Mouse (Mus musculus) embryo, embryonic 9.5 days (tissue): Measurements from ENCODE around the gene Tmem45a2.
"Not testable (repeated sequence)": the region's sequence is repeated elsewhere in the genome, so short reads cannot be mapped to it uniquely, and the experiment has no call there.

Source experiments
- DNase-seq: peaks from one replicate; pipeline ENCODE4 v3.0.0-alpha.2; 2017; ENCODE audit errors: extremely low spot score

Tmem45a2 gene

DNA sequence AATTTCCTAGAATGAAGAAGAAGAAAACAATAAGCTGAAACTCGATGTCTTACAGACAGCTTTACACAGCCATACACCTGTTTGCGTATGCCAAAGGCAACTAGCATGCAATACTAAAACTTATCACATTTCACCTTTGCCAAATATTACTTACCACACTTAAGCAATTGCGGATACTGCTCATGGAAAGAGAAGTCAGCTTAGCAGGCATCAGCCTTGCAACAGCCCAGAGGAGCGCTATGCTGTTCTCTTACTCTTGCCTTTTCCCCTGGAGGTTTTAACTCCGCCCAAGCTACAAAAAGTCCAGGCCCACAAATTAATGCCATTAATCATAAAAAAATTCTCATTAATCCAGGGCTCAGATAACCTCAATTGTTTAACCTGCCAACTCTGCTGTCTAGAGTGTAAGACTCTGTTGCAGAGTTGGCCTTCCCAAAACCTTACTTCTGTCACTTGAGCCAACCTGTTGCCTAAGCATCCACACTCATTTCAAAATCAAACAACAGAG lies at the start of gene Tmem45a2:
Gene Tmem45a2 (minus strand): TSS at position 241 of the 508 bp plus-strand sequence.
- no peak for DNase-seq

DNA sequence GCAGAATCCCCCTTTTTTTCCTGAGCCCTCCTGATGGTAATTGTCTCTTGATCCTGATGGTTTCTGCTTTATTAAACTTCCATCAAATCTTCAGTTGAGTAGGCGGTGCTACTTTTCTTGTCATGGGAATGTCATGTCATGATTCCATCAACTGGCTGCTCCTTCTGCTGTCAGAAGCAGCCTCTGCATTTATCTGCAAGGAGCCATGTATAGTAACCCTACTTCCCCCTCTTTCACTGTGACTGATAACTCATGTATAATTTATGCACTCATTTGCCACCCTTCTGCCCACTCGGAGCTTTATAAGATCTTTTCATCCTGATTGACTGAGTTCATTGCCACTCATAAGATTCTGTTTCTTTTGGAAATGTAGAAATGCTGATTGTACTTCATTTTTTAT lies 46.4 kb upstream of the Tmem45a2 start:
- no peak for DNase-seq

DNA sequence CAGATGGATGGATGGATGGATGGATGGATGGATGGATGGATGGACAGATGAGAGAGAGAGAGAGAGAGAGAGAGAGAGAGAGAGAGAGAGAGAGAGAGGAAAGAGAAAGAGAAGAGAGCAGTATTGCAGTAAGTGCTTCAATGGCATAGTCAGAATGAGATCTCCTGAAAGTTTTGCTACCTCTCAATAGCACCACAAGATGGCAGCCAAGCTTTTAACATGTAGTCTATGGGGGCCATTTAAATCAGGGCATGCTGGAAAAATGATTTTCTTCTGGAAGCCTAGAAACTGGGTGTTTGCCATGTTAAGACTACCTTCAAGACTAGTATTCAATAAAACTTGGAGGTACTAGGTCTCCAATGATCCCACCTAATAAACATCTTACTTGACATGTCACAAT lies 44.9 kb upstream of the Tmem45a2 start:
- DNase-seq, result no peak

DNA sequence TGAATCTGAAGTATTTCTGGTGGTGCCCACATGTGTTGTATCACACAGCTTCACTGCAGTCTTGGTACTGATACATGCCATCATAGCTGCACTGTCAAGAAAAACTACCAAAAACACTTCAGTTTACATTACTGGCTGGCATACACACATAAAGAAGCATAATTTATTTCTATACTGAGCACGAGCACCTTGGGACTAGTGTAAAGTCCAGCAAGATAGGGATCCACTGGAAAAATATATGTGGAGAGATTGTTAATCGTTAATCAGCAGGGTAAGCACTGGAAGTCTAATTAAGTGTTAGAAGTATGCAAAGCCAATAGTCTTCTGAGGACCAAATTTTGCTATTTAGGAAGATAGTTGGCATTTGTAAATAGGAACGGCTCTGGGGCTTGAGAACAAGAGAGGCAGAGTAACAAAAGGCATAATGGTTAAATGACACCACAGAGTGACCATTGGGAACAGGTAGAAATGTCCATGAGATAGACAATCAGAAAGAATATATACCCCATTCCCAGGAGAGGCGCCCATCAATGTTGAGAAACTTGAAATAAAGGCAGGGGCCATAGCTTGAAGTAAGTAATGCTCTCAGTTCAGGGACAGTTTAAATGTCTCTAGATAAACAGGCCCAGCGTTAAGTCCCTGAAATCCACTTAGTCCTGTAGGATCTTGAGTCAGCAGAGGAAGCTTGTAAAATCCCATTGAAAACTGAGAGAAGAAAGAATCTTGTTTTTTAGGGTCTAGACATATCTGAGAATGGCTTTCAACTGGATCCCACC lies 35.2 kb upstream of the Tmem45a2 start:
- no peak for DNase-seq

DNA sequence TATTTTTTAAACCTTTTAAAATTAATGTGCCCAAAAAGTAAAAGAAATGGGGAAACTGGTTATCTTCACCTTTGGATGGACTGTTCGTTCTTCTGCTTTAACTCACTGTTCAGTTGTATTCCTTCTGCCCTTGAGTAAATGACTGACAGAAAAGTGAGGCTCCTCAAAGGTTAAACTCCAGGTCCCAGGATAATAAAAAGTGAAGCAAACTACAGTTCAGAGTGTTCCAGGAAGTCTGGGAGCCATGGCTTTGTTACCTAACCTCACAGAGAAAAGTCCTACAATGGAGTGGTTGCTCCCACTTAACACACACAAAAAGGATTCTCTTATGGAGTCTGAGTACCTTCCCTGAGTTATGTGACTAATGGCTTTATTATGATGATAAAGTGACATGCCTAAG lies 30.0 kb upstream of the Tmem45a2 start:
- no peak for DNase-seq

DNA sequence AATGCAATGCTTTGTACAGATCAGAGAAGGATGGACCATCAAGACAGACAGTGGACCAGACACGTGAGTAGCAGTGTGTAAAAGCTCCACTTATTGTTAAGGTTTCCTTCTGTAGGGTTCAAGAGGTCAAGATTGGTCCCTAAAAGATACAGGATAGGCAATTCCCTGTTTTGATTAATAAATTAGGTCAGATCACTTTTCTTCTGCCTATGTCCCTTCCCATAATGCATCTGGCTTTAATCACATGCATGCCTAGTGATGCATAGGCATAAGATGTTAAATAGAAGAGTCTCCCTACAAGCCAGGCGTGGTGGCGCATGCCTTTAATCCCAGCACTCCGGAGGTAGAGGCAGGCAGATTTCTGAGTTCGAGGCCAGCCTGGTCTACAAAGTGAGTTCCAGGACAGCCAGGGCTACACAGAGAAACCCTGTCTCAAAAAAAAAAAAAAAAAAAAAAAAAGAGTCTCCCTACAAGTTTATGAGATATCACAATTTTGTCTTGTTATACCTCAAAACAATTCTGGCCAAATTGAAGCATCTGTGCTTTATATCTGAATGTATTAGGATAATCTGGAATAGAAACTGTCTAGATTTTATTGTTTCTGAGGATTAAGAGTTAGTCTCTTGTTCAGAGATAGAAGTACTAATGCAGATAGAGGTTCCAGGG lies 28.5 kb upstream of the Tmem45a2 start:
- no peak for DNase-seq

DNA sequence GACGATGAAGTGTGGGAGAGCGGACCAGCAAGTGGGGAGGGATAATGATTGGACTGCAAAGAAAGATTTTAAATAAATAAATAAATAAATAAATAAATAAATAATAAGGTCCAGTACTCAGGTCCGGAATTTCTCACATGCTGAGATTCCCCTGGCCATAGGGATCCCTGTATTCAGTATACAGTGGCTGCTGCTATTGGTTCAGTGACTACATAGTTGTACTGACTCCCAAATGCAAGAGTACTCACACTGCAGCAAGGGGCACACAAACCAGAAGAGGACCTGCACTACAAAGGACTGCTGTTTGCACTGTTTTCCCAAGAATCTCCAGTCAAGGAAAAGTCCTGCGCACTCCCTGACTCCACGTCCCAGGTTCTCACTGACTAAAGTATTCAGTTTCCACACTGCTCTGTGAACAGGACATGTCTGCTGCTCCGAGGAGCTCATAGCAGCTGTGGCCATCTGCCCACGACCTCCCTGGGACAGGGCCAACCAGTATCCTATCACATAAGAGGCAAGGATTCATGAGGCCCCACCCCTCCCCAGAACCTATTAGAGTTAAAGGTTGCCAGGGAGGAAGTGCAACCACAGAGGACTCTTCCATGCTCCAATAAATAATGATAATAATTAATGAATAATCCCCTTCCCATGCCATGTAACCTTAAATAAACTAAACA lies 27.4 kb upstream of the Tmem45a2 start:
- no peak for DNase-seq

DNA sequence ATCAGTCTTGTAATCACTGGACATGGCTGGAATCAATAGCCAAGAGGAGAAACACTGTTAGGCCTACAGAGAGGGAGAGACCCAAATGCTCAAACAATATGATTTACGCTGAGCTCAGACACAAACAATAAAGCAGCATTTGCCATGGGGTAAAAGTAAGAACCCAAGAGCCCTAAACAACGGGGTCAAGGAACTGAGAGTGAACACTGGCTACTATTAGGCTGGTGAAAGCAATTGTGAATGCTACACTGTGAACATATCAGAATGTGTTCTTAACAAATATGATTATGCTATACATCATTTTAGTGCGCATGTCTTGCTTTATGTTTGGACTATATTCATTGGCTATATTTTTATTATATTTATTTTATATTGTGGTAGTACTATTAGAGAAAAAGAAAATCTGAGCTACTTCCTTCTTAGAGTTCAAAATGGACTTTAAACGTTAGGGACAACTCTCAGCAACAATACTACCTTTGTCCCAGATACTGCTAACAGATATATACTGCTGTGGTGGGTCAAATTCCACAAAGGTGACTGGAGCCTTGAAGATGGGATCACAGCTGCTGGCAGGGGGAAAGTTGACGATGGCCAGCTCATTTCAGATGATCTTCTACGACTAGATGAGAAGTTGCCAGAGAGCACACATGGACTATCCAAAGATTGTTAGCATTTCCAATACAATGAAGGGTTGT lies 21.9 kb upstream of the Tmem45a2 start:
- no peak for DNase-seq

DNA sequence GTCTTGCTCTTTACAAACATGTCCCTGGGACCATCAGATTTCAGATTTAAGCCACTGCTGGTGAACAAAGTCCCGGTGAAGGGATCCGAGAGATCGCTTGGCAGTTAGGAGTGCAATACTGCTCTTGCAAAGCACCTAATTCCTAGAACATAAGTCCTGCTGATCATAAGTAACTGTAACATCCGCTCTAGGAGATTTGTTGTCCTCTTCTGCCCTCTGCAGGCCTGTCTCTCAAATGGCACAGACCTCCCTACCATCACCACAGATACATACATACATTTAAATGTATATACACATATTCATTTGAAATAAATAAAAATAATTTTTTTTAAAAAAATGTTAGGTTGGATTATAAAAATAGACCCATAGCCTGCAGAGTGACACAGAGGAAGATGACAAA lies 21.3 kb upstream of the Tmem45a2 start:
- DNase-seq, result peak; percentile 38

DNA sequence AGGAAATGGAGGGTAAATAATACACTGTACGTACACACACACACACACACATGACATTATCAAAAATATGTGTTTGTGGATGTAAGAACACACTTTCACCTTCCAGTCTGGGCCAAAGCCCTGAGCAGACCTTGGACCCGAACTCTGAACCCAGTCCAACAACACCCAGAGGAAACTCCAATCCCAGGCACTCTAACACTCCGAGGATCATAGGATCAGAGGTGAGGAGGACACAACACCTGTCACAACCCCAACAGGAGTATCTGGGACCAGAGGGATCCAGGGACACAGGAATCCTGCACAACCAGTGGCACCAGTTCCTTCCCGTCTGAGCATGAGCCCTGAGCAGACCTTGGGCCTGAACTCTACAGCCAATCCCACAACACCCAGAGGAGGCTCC lies 8.4 kb upstream of the Tmem45a2 start:
- no peak for DNase-seq

DNA sequence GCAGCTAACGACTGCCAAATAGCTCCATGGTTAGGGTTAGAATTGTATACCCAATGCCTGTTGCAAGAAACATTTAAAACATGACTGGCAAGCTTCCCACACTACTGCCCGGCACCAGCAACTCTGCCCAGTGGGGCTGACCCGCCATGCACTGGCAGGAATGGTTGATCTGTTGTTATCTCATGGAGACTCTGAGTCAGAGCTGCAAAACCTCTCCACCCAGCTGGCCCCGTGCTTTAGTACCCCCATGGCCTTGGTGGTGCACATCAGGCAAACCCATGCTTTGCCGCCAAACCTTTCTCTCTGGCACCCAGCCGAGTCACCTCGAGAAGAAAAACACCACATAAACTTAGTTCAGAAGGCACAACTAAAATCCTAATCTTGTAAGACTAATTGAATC lies 4.8 kb upstream of the Tmem45a2 start:
- DNase-seq, result no peak

DNA sequence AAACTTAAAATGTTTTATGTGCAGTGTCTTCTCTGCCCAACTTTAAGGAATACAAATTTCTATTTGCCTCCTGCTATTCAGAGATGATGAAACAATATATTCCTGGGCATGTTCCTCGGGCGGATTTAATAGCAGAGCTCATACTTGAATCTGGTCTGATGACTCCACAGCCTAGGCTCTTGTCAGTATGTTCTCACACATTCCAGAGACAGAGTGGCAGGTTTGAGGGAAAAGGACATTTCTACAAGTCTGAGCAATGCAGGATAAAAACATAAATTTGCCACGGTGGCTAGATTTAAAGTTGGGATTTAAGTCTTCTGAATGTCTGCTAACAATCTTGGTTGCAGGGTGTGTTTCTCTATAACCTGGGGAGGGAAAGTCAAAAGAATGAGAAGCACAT lies 9.1 kb downstream of the Tmem45a2 start:
- no peak for DNase-seq

DNA sequence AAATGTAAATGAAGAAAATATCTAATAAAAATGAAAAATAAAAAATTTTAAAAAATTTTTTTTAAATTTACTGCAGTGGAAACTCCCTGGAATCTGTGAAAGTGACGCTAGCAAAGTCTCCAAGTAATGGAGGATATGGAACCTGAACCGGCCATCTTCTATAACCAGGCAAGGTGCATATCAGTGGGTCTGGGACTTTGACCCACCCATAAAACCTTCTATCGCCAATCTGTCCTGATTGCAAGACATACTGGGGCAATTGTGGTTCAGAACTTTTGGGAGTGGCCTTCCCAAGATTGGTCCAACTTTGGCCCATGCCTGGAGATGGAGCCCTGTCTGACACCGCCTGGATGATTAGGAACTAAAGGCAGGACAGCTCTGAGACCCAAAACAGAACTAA lies 14.2 kb downstream of the Tmem45a2 start:
- DNase-seq, result no peak

DNA sequence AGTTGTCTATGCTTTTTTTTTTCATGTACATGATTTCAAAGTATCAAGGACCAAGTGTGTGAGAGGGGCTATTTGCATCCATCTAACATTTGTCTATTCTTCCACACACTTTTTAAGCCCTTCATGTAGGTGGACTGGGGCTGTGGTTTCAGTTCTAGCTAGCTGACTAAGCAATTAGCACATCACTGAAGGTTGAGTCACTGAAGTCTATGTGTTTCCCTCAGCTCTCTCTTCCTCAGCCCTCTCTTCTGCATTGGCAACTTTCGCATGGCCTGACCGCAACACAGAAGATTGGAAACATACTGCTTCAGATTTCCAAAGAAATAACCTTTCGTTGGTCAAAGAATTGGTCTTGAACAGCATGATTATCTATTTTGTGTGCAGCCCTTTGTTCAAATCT lies 21.2 kb downstream of the Tmem45a2 start:
- DNase-seq, result no peak

DNA sequence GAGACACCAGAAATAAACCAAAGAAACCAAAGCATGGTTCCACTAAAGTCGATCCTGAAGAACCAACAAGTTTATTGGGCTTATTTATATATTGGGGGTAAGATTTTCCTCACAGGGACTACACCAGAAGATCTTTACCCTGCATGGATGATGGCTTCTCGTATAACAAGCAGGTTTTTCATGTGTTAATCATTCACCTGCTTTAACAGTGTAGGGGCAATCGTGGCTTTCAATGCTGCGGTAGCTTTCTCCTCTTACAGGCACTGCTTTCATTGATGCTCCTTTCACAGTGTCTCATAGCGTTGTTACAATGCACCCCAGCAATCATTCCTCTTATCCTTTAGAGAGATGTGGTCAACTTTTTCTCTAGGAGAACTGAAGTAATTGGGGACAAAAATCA lies 32.6 kb downstream of the Tmem45a2 start:
- DNase-seq, result no peak

DNA sequence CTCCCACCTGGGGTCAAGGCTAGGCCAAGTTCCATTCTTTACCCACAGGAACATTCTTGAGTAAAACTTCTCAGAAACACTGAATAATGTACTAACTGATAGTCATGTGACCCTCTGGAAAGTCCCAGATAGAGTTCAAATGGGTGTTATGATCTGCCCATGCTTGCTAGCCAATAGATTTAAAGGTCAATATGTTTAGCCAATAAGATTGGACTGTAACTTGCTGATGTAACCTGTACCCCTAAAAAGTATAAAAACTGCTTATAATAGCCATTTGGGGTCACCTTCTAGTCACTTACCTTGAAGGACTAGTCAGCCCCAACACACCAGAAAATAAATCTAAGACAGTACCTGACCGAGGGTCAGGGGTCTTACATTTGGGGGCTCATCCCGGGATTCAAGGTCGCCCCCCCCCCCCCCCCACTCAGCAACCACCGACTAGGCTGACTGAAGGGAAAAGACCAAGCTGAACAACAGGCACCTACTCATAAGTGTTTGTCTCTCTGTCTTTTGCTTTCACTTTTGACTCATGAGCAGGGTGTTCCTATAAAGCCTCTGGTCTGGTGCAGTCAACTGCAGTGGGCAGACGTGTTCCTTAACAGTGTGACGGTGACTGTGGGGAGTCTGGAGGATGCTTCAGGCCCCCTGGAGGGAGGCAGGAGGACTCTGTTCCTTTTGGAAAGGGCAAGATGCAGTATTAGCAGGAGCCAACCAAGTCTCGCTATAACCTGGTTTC lies 40.9 kb downstream of the Tmem45a2 start:
- DNase-seq, result no peak

DNA sequence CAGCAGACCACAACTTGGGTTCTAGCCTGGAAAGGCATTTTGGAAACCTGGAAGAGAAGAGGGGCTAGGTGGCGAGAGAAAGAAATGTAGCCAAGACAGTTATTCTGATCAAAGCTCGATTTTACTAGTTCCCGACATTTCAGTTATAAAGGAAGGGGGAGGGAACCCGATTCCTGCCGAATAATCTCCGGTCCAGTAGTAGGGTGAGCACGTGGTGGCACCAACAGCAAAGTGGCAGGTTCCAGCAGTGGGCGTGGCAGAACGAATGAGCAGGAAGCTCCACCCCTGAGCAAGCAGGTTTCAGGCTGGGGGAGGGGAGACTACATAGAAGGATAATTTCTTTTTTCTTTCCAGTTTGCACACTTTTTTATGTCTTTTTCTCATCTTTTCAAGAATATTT lies 72.9 kb downstream of the Tmem45a2 start:
- DNase-seq, result not testable (repeated sequence)
